Mouse (Mus musculus) CH12.LX (cell line): Measurements from ENCODE around the gene Mfsd11.

ENCODE experiments used
- CHD1 ChIP-seq: IDR thresholded peaks from 2 replicates; pipeline ENCODE4 v1.6.1; 2012; ENCODE audit warnings: low read depth, low read length, improper control_type of control experiment, inconsistent platforms
- CTCF ChIP-seq, 2 experiments: IDR thresholded peaks in 1 of 2; conservative IDR thresholded peaks in 1 of 2; 2 replicates each; pipeline ENCODE4 v1.5.1; 2011 to 2012; ENCODE audit warnings: low read depth in 2 of 2, low read length in 2 of 2, improper control_type of control experiment in 1 of 2, inconsistent platforms in 1 of 2, mild to moderate bottlenecking in 1 of 2, moderate library complexity in 1 of 2
- EP300 ChIP-seq: IDR thresholded peaks from 2 replicates; pipeline ENCODE4 v1.6.1; 2011; ENCODE audit warnings: low read length, improper control_type of control experiment
- ETS1 ChIP-seq: conservative IDR thresholded peaks from 2 replicates; pipeline ENCODE4 v1.6.1; 2012; ENCODE audit warnings: low read depth, mild to moderate bottlenecking, inconsistent platforms, low read length, improper control_type of control experiment, moderate library complexity
- MAX ChIP-seq: IDR thresholded peaks from 2 replicates; pipeline ENCODE4 v1.6.1; 2011; ENCODE audit warnings: low read length, improper control_type of control experiment
- POLR2AphosphoS2 ChIP-seq: IDR thresholded peaks from 2 replicates; pipeline ENCODE4 v1.6.1; 2011; ENCODE audit warnings: low read depth, low read length, improper control_type of control experiment
- RCOR1 ChIP-seq: conservative IDR thresholded peaks from 2 replicates; pipeline ENCODE4 v1.6.1; 2012; ENCODE audit warnings: low read depth, mild to moderate bottlenecking, inconsistent platforms, low read length, improper control_type of control experiment
- SMC3 ChIP-seq: IDR thresholded peaks from 2 replicates; pipeline ENCODE4 v1.6.1; 2011; ENCODE audit warnings: low read depth, low read length, improper control_type of control experiment
- UBTF ChIP-seq: IDR thresholded peaks from 2 replicates; pipeline ENCODE4 v1.6.1; 2012; ENCODE audit warnings: low read depth, mild to moderate bottlenecking, inconsistent platforms, low read length, improper control_type of control experiment, moderate library complexity
- ZC3H11A ChIP-seq: IDR thresholded peaks from 2 replicates; pipeline ENCODE4 v1.6.1; 2012; ENCODE audit warnings: low read depth, mild to moderate bottlenecking, inconsistent platforms, low read length, improper control_type of control experiment

- TF ChIP-seq SMC3, result peak; percentile 91
- no peak for TF ChIP-seq CHD1
- no peak for TF ChIP-seq EP300
- TF ChIP-seq CTCF (conservative IDR thresholded peaks at IDR 0.05 in 1 of 2, IDR thresholded peaks at IDR 0.05 in 1 of 2; ENCODE audit: low read depth in 2 of 2, low read length in 2 of 2), result peak; percentile 85 to 98
- no peak for TF ChIP-seq RCOR1
- peak; percentile 68 for TF ChIP-seq ZC3H11A
- TF ChIP-seq UBTF, result no peak
- TF ChIP-seq MAX, result no peak
- TF ChIP-seq ETS1, result no peak
- TF ChIP-seq POLR2AphosphoS2, result no peak
Measured at GRCm38 (mm10) chr11:116807938-116808606, 44.2 kb upstream of the Mfsd11 start.
